Mouse (Mus musculus): ENCODE measurements around the gene Trak2.

DNA sequence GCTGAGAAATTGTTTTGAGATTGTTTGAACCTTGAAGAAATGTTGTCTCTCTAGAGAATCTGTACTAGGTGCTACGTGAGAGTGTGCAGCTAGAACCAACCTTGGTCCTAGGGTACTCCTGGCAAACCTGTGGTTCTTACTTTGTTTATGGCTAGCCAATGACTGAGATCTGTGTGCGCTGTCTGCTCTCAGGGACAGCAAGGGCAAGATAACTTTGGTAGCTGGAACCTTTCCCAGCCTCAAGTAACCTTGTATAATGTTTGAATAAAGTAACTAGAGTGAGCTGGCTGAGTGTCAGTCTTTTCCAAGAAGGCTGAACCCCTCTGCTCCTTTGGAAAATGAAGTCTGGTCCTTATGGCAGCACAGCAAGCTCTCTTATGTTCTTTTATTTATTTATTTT lies 27.7 kb downstream of the Trak2 start:
- TF ChIP-seq CTCF (IDR thresholded peaks at IDR 0.05; ENCODE audit: extremely low read depth, insufficient read length, insufficient replicate concordance, low read depth, low read length) (no peak), POLR2A (IDR thresholded peaks at IDR 0.05; ENCODE audit: low read depth, low read length) (no peak)
